Mouse (Mus musculus) liver, embryonic 14.5 days (tissue): Measurements from ENCODE around the gene Esm1.

ENCODE experiments used
- CTCF ChIP-seq: IDR thresholded peaks from 2 replicates; pipeline ENCODE4 v1.5.1; 2016; ENCODE audit warnings: antibody characterized with exemption, low read depth, control low read depth
- EP300 ChIP-seq: IDR thresholded peaks from 2 replicates; pipeline ENCODE4 v1.6.1; 2016; ENCODE audit warnings: antibody characterized with exemption, low read depth

DNA sequence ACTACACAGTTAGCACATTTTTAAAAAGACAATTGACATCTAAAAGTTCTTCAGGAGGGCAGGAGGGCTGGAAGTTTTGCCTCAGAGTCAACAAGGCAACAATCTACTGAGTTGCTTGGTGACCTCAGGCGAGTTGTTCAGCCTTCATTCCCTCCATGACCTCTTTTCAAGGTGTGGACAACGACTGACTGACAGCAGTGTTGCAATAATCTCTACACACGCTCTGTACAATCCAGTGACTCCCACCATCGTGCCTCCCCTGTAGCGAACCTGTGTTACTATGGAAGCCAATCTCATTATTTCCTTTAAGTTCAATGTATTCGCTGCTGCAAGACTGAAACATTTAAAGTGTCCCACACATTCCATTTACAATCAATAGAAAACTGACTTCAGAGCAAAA is 12.4 kb downstream of the Esm1 start:
- TF ChIP-seq CTCF: no peak
- no peak for TF ChIP-seq EP300
